Mouse (Mus musculus): ENCODE results near the gene Ralbp1. TPM values are rescaled to one million over a fixed set of nuclear protein-coding genes. Genes with fewer than 3 reads are reported as not detected.

The Ralbp1 gene
- total and polyA plus RNA-seq, 3 experiments, result 53.2 to 69.6 TPM; not detected in 1

GRCm38 (mm10) chr17:65863830-65864229 is 21.8 kb downstream of the Ralbp1 start:
- H3K4me3 ChIP-seq (ENCODE audit: control insufficient read depth in 1 of 2, insufficient read depth in 1 of 2, low read depth in 2 of 2, low read length in 2 of 2), result no peak overlapping the region
- DNase-seq (ENCODE audit: low read depth, low spot score), result no peak
- H3K27me3 ChIP-seq (ENCODE audit: control insufficient read depth in 1 of 2, insufficient read depth in 2 of 2, low read length in 2 of 2), result no peaks in the 10 kb centered on the region
- H3K36me3 ChIP-seq (ENCODE audit: control insufficient read depth in 1 of 2, insufficient read depth in 2 of 2, low read length in 2 of 2), result peaks cover 3% of the 10 kb centered on the region in 2 experiments; a peak in 2 of 4 replicates
- H3K9ac ChIP-seq (ENCODE audit: control insufficient read depth, low read depth, low read length, poor library complexity, severe bottlenecking), result no peak overlapping the region
- H3K79me2 ChIP-seq (ENCODE audit: control insufficient read depth, insufficient read depth, low read length, poor library complexity), result peaks cover 1% of the 10 kb centered on the region; the same call in 1 of the 2 replicates
- H3K4me1 ChIP-seq (ENCODE audit: control insufficient read depth in 1 of 2, insufficient read depth in 2 of 2, low read length in 2 of 2), result peaks cover 0 to 3% of the 10 kb centered on the region in 2 experiments; a peak in 1 of 4 replicates
- H3K9me3 ChIP-seq (replicated peaks; ENCODE audit: insufficient read depth, low read length), result no peaks in the 10 kb centered on the region
- TF ChIP-seq E2F4 (IDR thresholded peaks at IDR 0.05; ENCODE audit: borderline replicate concordance, low read depth, low read length) (no peak), CHD2 (IDR thresholded peaks at IDR 0.05; ENCODE audit: low read length) (no peak), GATA1 (IDR thresholded peaks at IDR 0.05; ENCODE audit: low read depth, low read length) (no peak), TCF12 (IDR thresholded peaks at IDR 0.05; ENCODE audit: low read depth, low read length) (no peak), MYB (IDR thresholded peaks at IDR 0.05; ENCODE audit: low read depth, low read length) (no peak), MAFK (IDR thresholded peaks at IDR 0.05; ENCODE audit: borderline replicate concordance, low read depth, low read length) (no peak), ZNF384 (IDR thresholded peaks at IDR 0.05; ENCODE audit: low read depth, low read length) (no peak), ZMIZ1 (IDR thresholded peaks at IDR 0.05; ENCODE audit: low read depth, low read length) (no peak), MEF2A (IDR thresholded peaks at IDR 0.05; ENCODE audit: extremely low read depth, insufficient replicate concordance, low read depth, low read length, poor library complexity, severe bottlenecking) (no peak), NELFE (IDR thresholded peaks at IDR 0.05; ENCODE audit: low read depth, low read length) (no peak), RCOR1 (IDR thresholded peaks at IDR 0.05; ENCODE audit: low read depth, low read length) (no peak), ZC3H11A (IDR thresholded peaks at IDR 0.05; ENCODE audit: low read depth, low read length) (no peak), EP300 (IDR thresholded peaks at IDR 0.05; ENCODE audit: low read depth in 1 of 2, low read length in 2 of 2) (no peak), CHD1 (IDR thresholded peaks at IDR 0.05; ENCODE audit: low read depth, low read length) (no peak), NRF1 (IDR thresholded peaks at IDR 0.05; ENCODE audit: insufficient read depth, low read depth, low read length, poor library complexity, severe bottlenecking) (no peak), JUND (IDR thresholded peaks at IDR 0.05; ENCODE audit: low read depth, low read length) (no peak), GABPA (IDR thresholded peaks at IDR 0.05; ENCODE audit: low read depth, low read length) (no peak), KAT2A (conservative IDR thresholded peaks at IDR 0.05; ENCODE audit: low read depth, low read length) (no peak), USF1 (IDR thresholded peaks at IDR 0.05; ENCODE audit: low read depth, low read length) (no peak), SIN3A (IDR thresholded peaks at IDR 0.05; ENCODE audit: low read length) (no peak)
- H3K27ac ChIP-seq (ENCODE audit: control insufficient read depth, low read depth, low read length), result no peak overlapping the region

GRCm38 (mm10) chr17:65862579-65862978 is 23.0 kb downstream of the Ralbp1 start:
- TF ChIP-seq TCF12 (IDR thresholded peaks at IDR 0.05; ENCODE audit: low read depth, low read length) (no peak), CTCF (IDR thresholded peaks at IDR 0.05 in 2 of 3, conservative IDR thresholded peaks at IDR 0.05 in 1 of 3; ENCODE audit: control insufficient read depth in 1 of 3, insufficient read depth in 1 of 3, low read depth in 2 of 3, low read length in 3 of 3, poor library complexity in 1 of 3, severe bottlenecking in 1 of 3) (0 out of 6 replicates have a peak, but pooled peaks of 1 of the 3 experiments have one; percentile 7), KAT2A (conservative IDR thresholded peaks at IDR 0.05; ENCODE audit: low read depth, low read length) (no peak)
- H3K79me2 ChIP-seq (ENCODE audit: control insufficient read depth, insufficient read depth, low read length, poor library complexity), result peaks cover 1% of the 10 kb centered on the region; the same call in 1 of the 2 replicates
- peaks cover 9 to 11% of the 10 kb centered on the region in 2 experiments for H3K4me1 ChIP-seq (ENCODE audit: control insufficient read depth in 1 of 2, insufficient read depth in 2 of 2, low read length in 2 of 2)
- no peak overlapping the region for H3K9ac ChIP-seq (ENCODE audit: control insufficient read depth, low read depth, low read length, poor library complexity, severe bottlenecking)
- H3K9me3 ChIP-seq (replicated peaks; ENCODE audit: insufficient read depth, low read length), result no peaks in the 10 kb centered on the region
- no peak overlapping the region for H3K4me3 ChIP-seq (ENCODE audit: control insufficient read depth in 1 of 2, insufficient read depth in 1 of 2, low read depth in 2 of 2, low read length in 2 of 2)
- peaks cover 3 to 12% of the 10 kb centered on the region in 2 experiments; a peak in 3 of 4 replicates for H3K36me3 ChIP-seq (ENCODE audit: control insufficient read depth in 1 of 2, insufficient read depth in 2 of 2, low read length in 2 of 2)
- DNase-seq (ENCODE audit: low read depth, low spot score), result no peak
- no peak overlapping the region for H3K27ac ChIP-seq (ENCODE audit: control insufficient read depth, low read depth, low read length)
- no peaks in the 10 kb centered on the region for H3K27me3 ChIP-seq (ENCODE audit: control insufficient read depth in 1 of 2, insufficient read depth in 2 of 2, low read length in 2 of 2)
